Mouse (Mus musculus) erythroblast, adult 5-6 weeks (primary cell): ENCODE data around the gene Slc22a3. TPM values are rescaled to one million over a fixed set of nuclear protein-coding genes. Genes with fewer than 3 reads are reported as not detected.

Experiments
- ATAC-seq: replicated peaks from 2 replicates; pipeline ENCODE4 v1.8.0; 2016; ENCODE audit warnings: moderate number of reproducible peaks, mild to moderate bottlenecking, moderate TSS enrichment, inconsistent platforms; ENCODE audit not compliant: poor library complexity, low FRiP score, severe bottlenecking
- total RNA-seq, 2 experiments: library from RNA; stranded (forward) in 1 of 2; stranded (reverse) in 1 of 2; fragments of 150-400 nt in 1 of 2; fragments of 200-764, 138-1000 nt in 1 of 2; gene quantifications; 2 replicates each; pipeline versions ENCODE4 v1.2.3 to v1.2.4; 2015 to 2017; ENCODE audit warnings: low replicate concordance in 2 of 2

The Slc22a3 gene
- total RNA-seq, 2 experiments from 2014 or later, result 1.0 TPM; not detected in 1

DNA sequence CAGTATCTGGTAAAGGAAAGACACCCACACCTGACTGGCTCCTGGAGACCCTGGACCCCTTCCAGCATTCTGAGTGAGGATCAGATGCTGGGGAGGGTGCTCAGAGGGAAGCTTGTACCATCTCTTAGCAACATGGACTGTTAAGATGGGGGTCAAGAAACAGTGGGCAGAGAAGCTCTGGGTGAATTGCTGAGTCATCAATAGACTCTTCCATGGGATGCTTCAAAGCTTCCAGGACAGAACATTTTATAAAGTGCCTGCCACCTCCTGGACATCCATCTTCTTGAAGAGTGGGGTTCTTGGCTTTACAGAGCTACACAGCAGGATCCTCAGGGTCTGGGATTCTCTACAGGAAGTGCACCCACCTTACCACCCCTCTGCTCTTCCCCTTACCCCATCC, 35.0 kb downstream of the Slc22a3 start:
- ATAC-seq, result no peak

DNA sequence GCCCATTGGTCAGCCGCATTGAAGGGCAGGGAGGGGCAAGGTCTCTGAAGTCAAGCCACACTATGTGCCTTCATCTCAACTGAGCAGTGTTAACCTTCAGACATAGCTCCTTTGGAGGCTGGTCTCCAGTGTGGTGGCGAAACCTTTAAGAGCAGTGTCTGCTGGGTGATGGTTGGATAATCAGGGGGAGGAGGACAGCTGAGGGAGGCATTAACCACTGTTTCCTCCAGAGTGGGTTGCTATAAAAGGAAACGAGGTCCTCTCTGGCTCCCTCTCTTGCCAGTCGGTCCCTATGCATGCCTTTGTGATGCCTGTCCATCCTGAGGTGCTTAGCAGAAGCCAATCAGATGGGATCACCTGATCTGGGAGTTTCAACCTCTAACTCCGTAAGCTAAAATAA, 38.8 kb downstream of the Slc22a3 start:
- no peak for ATAC-seq

DNA sequence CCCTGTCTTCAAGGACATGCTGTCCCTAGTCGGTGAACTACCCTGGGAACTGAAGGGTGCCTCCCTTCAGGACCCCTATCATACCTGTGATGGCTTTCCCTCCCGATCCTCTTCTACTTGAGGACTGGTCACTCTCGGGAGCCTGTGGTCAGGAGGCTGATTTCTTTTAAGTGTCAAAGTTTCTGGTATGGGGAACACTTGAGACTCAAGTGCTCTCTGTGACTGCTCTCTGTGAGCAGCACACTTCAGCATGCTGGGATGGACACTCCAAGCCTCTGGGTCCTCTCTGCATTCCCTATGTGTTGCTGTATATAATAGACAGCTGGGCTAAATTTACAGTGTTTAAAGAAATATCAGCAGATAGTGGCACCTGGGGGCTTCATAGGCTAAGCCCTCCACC, 39.9 kb downstream of the Slc22a3 start:
- no peak for ATAC-seq

DNA sequence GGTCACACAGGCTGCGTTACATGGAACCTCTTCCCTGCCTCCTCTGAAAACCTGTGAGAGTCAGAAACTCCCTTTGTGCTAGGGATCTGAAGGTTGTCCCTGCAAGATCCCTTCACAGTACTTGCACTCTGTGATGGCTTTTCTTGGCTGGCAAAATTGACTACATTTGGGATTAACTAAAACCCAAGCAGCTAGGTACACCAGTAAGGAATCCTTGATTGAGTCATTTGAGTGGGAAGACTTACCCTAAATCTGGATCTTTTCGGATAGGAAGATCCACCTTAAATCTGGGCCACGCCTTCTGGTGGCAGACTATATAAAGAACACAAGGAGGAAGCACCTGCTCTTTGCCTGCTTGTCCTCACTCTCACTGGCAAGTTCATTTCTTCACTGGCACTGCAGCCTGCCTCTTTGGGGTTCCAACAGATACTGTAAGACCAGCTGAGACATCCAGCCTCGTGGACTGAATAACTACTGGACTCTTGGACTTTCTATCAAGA, 41.0 kb downstream of the Slc22a3 start:
- no peak for ATAC-seq

DNA sequence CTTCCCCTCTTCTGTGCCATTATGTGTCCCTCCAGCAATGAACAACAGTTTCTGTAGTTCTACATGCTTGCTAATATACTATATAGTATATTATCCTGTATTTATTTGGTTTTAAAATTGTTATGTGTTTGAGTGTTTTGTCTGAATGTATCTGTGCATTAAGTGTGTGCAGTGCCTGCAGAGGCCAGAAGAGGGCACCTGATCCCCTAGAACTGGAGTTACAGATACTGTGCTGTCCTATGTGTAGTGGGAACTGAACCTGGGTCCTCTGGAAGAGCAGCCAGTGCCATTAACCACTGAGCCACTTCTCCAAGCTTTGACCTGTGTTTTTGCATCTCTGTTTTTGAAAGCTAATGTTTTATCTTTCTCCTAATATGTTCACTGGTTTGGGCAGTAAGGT, 46.3 kb downstream of the Slc22a3 start:
- no peak for ATAC-seq

DNA sequence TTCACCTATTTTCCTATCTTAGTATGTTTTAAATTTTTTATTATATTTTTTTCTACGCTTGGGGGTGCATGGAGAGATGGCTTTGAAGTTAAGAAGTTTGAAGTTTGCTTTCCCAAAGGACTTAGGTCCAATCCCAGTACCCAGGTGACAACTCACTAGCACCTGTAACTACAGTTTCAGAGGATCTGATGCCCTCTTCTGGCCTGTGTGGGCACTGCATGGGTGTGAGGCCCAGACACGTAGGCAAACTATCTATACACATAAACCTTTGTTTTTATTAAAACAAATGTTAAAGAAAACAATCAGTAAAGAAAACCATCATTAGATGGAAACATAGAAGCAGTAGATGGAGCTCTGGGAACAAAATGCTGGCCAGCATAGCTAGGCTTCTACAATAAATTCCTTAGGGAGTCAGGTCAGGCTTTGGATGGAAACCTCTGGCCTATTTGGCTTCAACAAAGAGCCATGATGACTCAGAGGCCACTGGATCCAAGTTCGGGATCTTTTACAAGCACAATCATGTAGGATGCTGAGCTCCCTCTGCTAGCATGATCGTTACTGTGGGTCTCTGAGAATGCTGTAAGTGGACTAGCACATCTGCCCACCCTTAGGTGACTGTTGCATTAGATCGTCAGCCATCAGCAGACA, 52.2 kb downstream of the Slc22a3 start:
- ATAC-seq, result 0 out of 2 replicates have a peak, but pooled peaks have one; percentile 64

DNA sequence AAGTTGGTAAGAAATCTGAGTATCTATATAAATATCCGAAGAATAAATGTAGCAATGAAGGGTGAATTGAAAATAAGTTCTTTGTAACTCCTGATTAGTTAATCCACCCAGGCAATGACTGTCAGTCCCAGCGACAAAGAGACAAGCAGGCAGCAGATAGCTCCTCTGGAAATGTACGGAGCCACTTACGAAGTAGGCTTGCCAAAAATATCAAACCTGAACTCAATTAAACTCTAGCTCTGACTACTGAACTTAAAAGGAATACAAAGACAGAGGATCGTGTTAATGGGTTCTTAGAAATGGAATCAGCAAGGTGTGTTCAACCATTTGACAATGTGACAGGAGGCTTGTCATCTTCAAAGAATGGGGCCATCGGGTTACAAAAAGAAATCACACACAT, 53.8 kb downstream of the Slc22a3 start:
- no peak for ATAC-seq

DNA sequence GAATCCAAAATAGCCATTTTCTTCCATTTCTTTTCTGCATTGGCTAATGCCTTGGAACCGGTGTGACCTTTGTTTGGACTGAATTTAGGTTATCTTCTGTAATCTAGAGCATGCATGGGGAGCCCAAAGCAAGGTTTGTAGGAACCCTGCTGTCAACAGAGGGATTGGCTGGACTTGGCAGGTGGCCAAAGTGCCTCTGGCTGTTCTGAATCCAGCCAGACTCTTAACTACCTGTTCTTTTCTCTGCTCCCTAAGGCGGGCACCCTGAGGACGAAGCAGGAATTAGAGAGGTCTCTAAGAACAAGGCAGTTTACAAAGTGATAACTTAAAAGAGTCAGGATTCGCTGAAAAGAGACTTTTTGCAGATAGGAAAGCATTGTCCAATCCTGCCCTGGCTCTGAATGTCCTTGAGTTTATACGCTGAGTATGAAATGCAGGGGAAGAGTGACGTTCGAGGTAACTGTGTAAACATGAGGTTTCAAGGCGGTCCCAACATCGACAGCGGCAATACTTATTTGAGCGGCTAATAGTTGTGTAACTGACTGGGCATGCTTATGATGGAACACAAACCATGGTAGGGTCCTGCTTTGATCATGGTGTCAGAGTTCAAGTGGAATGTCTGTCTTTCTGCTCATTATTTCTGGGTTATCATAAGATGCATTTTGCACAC, 54.5 kb downstream of the Slc22a3 start:
- no peak for ATAC-seq

DNA sequence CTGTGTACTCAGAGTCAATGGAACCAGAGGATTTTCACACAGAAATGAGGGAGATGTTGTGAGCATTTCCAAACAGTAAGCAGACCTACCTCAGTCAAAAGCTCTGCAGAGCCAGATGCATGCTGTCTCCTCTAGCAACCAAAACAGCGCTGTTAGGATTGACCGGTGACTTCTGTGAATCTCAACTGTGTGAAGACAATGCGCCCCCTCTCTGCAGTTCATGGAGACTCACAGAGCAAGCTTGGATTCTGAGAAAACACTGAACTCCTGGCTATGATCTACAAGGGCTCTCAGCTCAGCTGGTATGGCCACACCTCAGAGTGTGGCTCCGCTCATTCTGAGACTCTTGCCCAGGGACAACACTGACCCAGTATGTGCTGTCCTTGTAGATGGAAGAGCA, 56.3 kb downstream of the Slc22a3 start:
- ATAC-seq, result no peak

DNA sequence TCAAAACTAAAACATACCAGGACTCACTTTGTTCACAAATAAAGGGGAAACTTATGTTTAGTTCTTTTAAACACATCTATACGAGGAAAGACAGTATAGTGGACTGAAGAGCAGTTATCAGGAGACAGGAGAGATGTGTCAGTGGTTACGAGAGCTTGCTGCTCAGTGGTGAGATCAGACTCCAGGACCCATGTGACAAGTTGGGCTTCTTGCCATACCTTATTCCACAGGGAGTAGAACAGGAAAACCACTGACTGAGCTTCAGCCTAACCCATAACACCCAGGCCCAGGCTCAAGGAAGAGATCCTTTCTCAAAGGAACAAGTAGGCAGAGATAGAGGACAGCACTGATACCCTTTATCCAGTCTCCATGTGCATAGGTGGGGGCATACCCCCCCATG, 62.9 kb downstream of the Slc22a3 start:
- ATAC-seq, result no peak

DNA sequence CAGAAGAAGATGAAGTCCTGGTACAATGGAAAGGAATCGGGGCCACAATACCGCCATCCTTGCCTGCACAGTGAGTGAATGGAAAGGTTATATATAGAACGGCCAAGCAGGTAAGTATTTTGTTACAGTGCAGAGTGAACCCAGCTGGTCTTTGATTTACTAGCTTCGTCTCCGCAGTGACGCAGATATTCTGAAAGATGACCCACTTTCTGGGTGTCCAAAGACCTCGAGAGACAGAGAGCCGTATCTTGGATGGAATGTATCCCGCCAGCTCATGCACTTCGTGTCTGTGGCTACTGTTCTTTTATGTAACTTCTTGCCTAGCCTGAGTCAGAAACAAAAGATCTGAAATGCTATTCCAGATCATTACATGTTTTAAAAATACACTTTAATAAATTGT, 69.7 kb downstream of the Slc22a3 start:
- ATAC-seq, result no peak

DNA sequence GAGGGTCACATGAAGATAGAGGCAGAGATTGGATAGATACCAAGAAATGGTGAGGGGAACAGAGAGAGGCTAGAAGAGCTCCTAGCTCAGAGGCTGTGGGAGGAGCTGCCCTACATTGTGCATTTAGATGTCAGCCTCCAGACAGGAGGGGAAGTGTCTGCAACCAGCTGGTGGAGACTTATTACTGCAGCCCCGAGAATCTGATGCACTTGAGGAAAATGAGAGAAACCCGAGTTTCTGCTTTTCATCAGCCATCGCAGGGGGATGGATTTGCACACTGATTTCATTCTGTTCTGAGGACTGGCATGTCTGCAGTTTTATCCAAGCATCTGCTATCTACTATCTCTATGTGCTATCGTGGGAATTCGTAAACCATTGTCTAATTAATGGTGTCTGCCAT, 75.8 kb downstream of the Slc22a3 start:
- no peak for ATAC-seq

DNA sequence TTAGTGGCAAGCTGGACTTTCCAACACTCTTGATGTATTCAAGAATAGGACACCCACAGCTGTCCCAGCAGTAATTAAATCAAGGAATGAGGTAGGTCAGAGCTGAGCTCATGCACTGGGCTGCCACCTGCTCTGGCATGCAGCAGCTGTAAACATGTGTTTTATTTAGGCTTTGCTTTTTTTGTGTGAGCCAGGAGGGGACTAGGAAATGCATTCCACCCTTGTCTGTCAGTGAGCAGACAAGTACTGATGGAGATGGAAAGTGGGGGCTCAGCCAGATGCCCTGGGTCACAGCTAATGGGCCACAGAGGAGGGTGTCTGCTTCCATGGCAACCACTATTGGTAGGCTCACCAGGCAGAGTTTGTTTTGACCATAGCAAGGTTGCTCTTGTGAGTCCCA, 79.1 kb downstream of the Slc22a3 start:
- ATAC-seq, result no peak

DNA sequence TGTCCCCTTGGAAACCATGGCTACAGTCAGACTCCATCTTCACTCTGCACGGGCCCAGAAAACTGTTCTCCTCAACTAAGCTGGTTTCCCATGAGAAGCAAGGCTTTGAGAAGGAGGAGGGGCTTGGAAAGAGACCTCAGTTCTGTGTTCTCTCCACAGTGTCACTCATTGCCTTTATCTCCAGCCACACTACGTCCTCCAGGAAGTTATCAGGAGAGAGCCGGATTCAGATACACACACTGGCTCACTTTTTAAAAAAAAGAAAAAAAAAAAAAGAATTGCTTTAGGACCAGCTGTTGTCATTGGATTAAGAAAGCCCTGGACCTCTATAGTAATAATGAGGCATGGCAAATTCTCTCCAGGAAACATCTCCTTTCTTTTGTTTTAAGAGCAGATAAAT, 80.3 kb downstream of the Slc22a3 start:
- no peak for ATAC-seq

DNA sequence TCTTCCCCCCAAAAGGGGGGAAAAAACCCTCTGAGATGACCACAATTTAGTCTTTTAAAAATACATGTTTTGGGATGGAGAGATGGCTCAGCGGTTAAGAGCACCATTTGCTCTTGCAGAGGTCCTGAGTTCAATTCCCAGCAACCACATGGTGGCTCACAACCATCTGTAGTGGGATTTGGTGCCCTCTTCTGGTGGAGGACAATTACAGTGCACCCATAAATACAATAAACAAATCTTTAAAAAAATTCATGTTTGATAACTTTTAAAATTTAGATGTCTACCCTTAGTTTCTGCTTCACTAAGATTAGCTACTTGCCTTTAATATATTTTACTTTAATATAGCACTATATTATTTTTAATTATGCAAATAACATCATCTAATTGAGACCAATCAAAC, 85.4 kb downstream of the Slc22a3 start:
- no peak for ATAC-seq

DNA sequence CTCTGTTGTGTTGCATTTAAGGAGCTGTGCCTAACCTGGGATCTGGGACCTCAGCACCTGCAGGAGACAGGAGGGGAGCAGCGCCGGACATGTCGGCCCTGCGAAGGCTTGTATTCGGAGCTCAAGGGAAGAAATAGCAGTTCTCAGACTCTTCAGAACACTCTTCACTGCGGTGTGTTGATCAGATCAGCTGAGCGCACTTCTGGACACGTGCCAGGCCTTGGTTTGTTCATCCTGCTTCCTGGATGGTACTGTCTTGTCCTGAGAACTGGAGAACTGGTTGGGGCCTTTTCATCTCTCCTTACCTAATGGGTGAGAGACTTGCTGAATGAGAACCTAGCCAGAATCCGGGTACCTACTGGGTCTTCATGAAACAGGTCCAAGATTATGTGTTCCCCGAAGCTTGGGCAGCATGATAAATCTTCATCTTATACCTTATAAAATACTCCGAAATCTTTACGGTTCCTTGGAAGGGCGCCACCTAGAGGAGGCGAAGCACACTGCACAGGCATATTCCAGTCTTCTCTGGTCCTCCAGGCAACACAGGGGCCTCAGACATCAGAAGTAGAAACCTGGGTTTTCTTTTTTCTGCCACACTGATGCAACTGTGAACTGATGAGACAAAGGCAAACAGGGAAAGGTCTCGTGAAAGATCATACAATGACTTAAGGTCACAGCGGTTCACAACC, 86.5 kb downstream of the Slc22a3 start:
- no peak for ATAC-seq

DNA sequence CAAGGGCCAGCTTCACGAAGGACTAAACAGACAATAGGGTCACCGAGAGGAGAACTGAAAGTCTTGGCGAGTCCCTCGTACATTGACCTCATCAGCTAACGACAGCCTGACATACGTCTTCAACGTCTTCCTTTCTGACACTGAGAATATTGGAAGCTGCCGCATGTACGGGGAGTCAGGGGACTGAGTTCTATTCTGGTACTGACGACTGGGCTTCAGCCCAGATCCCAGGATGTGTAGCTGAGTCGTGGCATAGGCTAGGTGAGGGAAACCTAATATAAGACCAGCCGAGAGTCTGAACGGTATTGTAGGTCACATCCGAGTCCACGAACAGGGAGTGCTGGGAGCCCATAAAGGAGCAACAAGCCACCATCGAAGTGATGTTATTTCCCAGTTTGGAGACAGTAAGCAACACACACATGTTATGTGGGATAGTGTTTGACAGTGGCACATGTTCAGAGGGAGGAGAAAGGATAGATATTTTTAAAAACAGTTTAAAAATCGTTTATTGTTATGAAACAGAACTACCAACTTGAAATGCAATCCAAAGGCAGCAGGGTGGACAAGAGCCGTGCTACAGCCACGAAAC, 87.9 kb downstream of the Slc22a3 start:
- no peak for ATAC-seq

DNA sequence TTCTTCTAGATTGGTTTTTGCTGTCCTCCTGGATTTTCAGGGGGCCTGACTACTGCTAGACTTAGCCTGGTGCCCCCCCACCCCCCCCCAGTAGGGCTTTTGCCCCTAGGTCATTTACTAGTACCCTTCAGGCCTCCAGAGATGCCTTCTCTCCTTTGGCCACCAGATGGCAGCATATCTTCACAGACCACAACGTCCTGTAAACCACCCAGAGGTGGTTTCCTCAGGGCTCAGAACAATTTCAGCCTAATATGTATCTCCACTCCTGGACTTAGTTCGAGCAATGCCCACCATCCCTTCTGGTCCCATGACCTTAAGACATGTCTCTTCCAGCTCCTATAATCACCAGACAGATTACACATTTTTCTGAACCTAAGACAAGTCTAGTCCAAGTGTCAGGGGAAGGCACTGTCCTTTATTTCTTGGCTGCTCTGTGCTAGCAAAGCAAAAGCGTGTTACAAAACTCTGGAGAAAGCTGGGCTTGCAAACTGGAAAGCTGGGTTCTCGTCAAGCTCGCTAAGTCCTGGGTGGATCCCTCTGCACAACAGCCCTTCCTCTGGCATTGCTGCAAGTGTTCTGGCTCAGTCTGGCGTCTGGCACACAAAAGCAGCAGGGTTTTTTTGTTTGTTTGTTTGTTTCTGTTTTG, 91.1 kb downstream of the Slc22a3 start:
- peak; percentile 63; the same call in 1 of the 2 replicates for ATAC-seq

DNA sequence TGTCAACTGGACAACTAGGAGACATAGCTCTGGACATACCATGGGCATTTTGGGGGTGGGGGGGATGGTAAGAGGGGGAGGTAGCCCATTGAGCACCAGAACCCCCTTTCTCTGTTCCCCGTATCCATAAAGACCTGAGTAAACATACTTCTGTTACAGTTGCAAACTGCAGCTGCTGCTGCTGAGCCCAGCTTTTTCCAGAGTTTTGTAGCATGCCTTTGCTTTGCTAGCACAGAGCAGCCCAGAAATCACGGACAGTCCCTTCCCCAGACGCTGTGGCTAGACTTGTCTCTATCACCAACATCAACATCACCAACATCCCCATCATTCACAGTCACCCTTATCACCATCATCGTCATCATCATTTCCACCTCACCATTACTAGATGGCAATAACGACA, 91.8 kb downstream of the Slc22a3 start:
- ATAC-seq, result no peak

DNA sequence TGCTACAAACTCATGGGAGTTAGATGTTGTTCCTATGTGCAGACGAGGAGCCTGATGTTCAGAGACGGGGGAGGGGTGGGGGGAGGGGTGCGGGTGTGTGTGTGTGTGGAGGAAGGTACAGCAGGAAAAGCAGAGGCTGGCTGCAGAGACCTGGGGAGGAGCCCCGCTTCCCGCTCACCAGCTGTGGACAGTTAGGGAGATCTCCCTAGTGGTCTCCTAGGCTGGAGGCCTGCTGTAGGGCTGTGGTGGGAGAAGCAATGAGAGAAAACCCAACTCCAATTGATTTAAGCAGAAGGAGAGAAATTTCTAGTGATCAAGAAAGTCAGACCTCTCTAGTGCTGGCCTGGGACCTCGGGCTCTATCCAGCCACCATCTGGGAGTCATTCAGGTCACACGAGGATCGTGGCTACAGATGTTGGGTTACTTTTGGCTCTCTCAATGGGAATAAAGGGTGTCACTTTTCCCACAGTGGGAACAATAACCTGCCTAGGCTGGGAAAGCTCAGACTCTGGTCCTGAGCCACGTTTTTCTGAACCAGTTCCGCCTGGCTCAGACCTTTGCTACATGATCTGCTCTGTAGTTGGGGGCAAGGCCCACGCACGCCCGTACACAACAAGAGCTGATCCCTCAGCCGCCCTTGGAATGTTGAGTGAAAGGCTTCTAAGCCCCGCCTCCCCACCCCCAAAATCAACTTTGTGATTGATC, 92.3 kb downstream of the Slc22a3 start:
- no peak for ATAC-seq
